Mouse (Mus musculus) heart, postnatal 36 days (tissue): ENCODE measurements around the gene Pole. TPM values are rescaled to one million over a fixed set of nuclear protein-coding genes. Genes with fewer than 3 reads are reported as not detected.

Experiments
- DNase-seq, 2 experiments: peaks; one replicate each; pipeline ENCODE4 v3.0.0; 2021 to 2022
- intact Hi-C: fragments of 180-260 bp; cut with DNase I; formaldehyde crosslinking; loops from one replicate; pipeline ENCODE4 v1.15.1; 2025
- total RNA-seq, 2 experiments: library from RNA; stranded (reverse); gene quantifications; 2 replicates each; pipeline ENCODE4 v1.2.3; 2021

Pole gene
- total RNA-seq, 2 experiments from 2014 or later = 2.0 to 2.9 TPM

GRCm38 (mm10) chr5:110338792-110339191 is 52.7 kb downstream of the Pole start:
- intact Hi-C loops = no loop called here
- DNase-seq = no peak

- intact Hi-C loops = no loop called here
- peak; percentile 12 to 13 for DNase-seq
Observed at GRCm38 (mm10) chr5:110342648-110343284, 56.7 kb downstream of the Pole start, which contains the start of gene P2rx2. Gene P2rx2, minus strand, starts transcription at chr5:110343212.

- intact Hi-C loops = no loop called here
Observed at GRCm38 (mm10) chr5:110344524-110344923, 58.4 kb downstream of the Pole start, which contains the start of gene Lrcol1. Gene Lrcol1, plus strand, starts transcription at chr5:110344730.

GRCm38 (mm10) chr5:110345553-110345952 is 59.4 kb downstream of the Pole start:
- intact Hi-C loops = no loop called here
- no peak for DNase-seq

More at GRCm38 (mm10) chr5:110344524-110344923, 58.4 kb downstream of the Pole start, which contains the start of gene Lrcol1:
- DNase-seq = no peak

- no peak for DNase-seq
- intact Hi-C loops = no loop called here
Observed at GRCm38 (mm10) chr5:110347006-110347405, 60.9 kb downstream of the Pole start.

GRCm38 (mm10) chr5:110354716-110355115 is 68.6 kb downstream of the Pole start:
- no peak for DNase-seq
- intact Hi-C loops = no loop called here

- peak; percentile 77 to 88 for DNase-seq
- intact Hi-C loops = loop anchor here (1.0 kb wide), 2 partner anchors 72 to 279 kb away; no protein-coding TSS in a partner anchor
Observed at GRCm38 (mm10) chr5:110357531-110358179, 71.5 kb downstream of the Pole start.

GRCm38 (mm10) chr5:110361465-110361864 is 75.4 kb downstream of the Pole start:
- no peak for DNase-seq
- intact Hi-C loops = no loop called here

- DNase-seq = no peak
- intact Hi-C loops = no loop called here
Observed at GRCm38 (mm10) chr5:110362813-110363178, 76.7 kb downstream of the Pole start.

GRCm38 (mm10) chr5:110363179-110363821 is 77.2 kb downstream of the Pole start:
- peak; percentile 73 to 76 for DNase-seq
- intact Hi-C loops = no loop called here

- no peak for DNase-seq
- intact Hi-C loops = no loop called here
Observed at GRCm38 (mm10) chr5:110363822-110364545, 77.9 kb downstream of the Pole start.

- peak; percentile 72 to 79 for DNase-seq
- intact Hi-C loops = loop anchor here (2.0 to 5.0 kb wide), 2 partner anchors 52 to 260 kb away; no protein-coding TSS in a partner anchor
Observed at GRCm38 (mm10) chr5:110376802-110377433, 90.8 kb downstream of the Pole start.

GRCm38 (mm10) chr5:110378181-110378583 is 92.1 kb downstream of the Pole start:
- intact Hi-C loops = loop anchor here (5.0 kb wide), 1 partner anchor 259 kb away; no protein-coding TSS in a partner anchor
- DNase-seq = no peak

- DNase-seq = no peak
- intact Hi-C loops = loop anchor here (5.0 kb wide), 1 partner anchor 258 kb away; no protein-coding TSS in a partner anchor
Observed at GRCm38 (mm10) chr5:110379086-110379485, 93.0 kb downstream of the Pole start.

GRCm38 (mm10) chr5:110379823-110380222 is 93.7 kb downstream of the Pole start:
- DNase-seq = no peak
- intact Hi-C loops = loop anchor here (5.0 kb wide), 1 partner anchor 257 kb away; no protein-coding TSS in a partner anchor

- DNase-seq = no peak
- intact Hi-C loops = no loop called here
Observed at GRCm38 (mm10) chr5:110384491-110384890, 98.4 kb downstream of the Pole start.

- no peak for DNase-seq
- intact Hi-C loops = no loop called here
Observed at GRCm38 (mm10) chr5:110385263-110385662, 99.2 kb downstream of the Pole start.

- peak; percentile 67 for DNase-seq
- intact Hi-C loops = loop anchor here (2.0 kb wide), 1 partner anchor 42 kb away; no protein-coding TSS in a partner anchor
Observed at GRCm38 (mm10) chr5:110386371-110387330, 100.5 kb downstream of the Pole start.
